Mouse (Mus musculus): Measurements from ENCODE around the gene Ggt7. TPM values are rescaled to one million over a fixed set of nuclear protein-coding genes. Genes with fewer than 3 reads are reported as not detected.

The Ggt7 gene
- polyA plus RNA-seq, 1 experiment from 2014 or later: 0.17 TPM

Other genes starting within 250 kb of the Ggt7 start
- gene Map1lc3a, start 241.9 kb downstream of the Ggt7 start, polyA plus RNA-seq (2015; fragmentation: Nextera tagmentation; extraction: Ambion mirVana): 20.6 and 25.9 TPM in 2 replicates
- gene Pigu, start 160.8 kb downstream of the Ggt7 start, polyA plus RNA-seq (2015; fragmentation: Nextera tagmentation; extraction: Ambion mirVana): 20.6 and 22.1 TPM in 2 replicates
- gene Trp53inp2, start 137.2 kb downstream of the Ggt7 start, polyA plus RNA-seq (2015; fragmentation: Nextera tagmentation; extraction: Ambion mirVana): 4.4 and 5.7 TPM in 2 replicates
- 4.4 and 5.1 TPM in 2 replicates for gene Ncoa6, start 44.3 kb downstream of the Ggt7 start, polyA plus RNA-seq (2015; fragmentation: Nextera tagmentation; extraction: Ambion mirVana)
- 24.6 and 29.6 TPM in 2 replicates for gene Acss2, start 289 bp downstream of the Ggt7 start, polyA plus RNA-seq (2015; fragmentation: Nextera tagmentation; extraction: Ambion mirVana)
- gene Gss, start 74.6 kb upstream of the Ggt7 start, polyA plus RNA-seq (2015; fragmentation: Nextera tagmentation; extraction: Ambion mirVana): 77.8 and 81.1 TPM in 2 replicates
- gene Myh7b, start 93.0 kb upstream of the Ggt7 start, polyA plus RNA-seq (2015; fragmentation: Nextera tagmentation; extraction: Ambion mirVana): 0.94 and 1.7 TPM in 2 replicates
- 49.7 and 50.7 TPM in 2 replicates for gene Trpc4ap, start 174.1 kb upstream of the Ggt7 start, polyA plus RNA-seq (2015; fragmentation: Nextera tagmentation; extraction: Ambion mirVana)
- gene Edem2, start 211.2 kb upstream of the Ggt7 start, polyA plus RNA-seq (2015; fragmentation: Nextera tagmentation; extraction: Ambion mirVana): 29.5 and 30.3 TPM in 2 replicates
- gene Gm17581, start 217.6 kb upstream of the Ggt7 start, polyA plus RNA-seq (2015; fragmentation: Nextera tagmentation; extraction: Ambion mirVana): not detected in 2 replicates
- gene Procr, start 232.9 kb upstream of the Ggt7 start, polyA plus RNA-seq (2015; fragmentation: Nextera tagmentation; extraction: Ambion mirVana): 0.96 and 1.4 TPM in 2 replicates

All from liver, embryonic 16.5 days (tissue).